Comparison of ENCODE assay signal across 27 mouse cellular contexts in the genomic region with DNA sequence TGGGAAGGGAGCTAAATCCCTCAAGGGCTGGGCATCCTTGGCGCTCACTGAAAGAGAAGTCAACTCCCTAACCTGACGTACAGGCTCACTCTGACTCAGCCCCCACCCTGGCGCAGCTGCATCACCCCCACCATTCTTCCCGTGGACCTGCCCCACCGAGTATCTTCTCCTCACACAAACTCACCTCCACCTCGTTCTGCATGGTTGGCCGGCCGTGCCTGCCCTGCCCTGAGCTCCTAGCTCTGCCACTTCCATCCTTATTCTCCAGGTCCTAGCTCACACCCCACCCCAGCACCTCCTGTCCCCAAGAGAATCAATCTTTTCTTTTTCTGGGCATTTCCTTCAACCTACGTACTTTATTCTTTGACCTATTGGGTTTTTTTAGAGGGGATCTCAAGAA. TPM values are rescaled to one million over a fixed set of nuclear protein-coding genes. Genes with fewer than 3 reads are reported as not detected.
"Had no signal": no experiment of that assay in that cellular context is flagged by ENCODE, and none has a peak within 500 bp of the region (broad histone marks: within the 10 kb centered on the region; RNA-seq: fewer than 3 reads in every experiment).

No protein-coding gene starts in this region.

- H3K27me3 ChIP-seq: limb, embryonic 13.5 days; liver, embryonic 12.5 days; liver, embryonic 15.5 days; lung, embryonic 15.5 days; midbrain, embryonic 13.5 days; neural tube, embryonic 13.5 days; stomach, embryonic 15.5 days had no signal

- H3K27ac ChIP-seq: layer of hippocampus, adult 2 months; limb, embryonic 10.5 days; limb, embryonic 13.5 days; liver, embryonic 12.5 days; liver, embryonic 15.5 days; lung, embryonic 15.5 days; midbrain, embryonic 10.5 days; midbrain, embryonic 13.5 days; neural tube, embryonic 13.5 days; stomach, embryonic 15.5 days had no signal

- H3K9me3 ChIP-seq: limb, embryonic 10.5 days; limb, embryonic 13.5 days; liver, embryonic 12.5 days; liver, embryonic 15.5 days; lung, embryonic 15.5 days; megakaryocyte, embryonic 14.5 days; midbrain, embryonic 10.5 days; midbrain, embryonic 13.5 days; neural tube, embryonic 13.5 days; stomach, embryonic 15.5 days had no signal

- DNase-seq: kidney, postnatal 14 days; layer of hippocampus, adult 9-11 months; liver; lung, adult 18-20 months; lung, postnatal 10 days; lung, postnatal 36 days; retina, postnatal 1 day; right cerebral cortex, postnatal 25 days; spleen, adult 18-20 months; thymus, adult 2 months; thymus, postnatal 14 days; thymus, postnatal 4 days had no signal

- H3K36me3 ChIP-seq: limb, embryonic 10.5 days; limb, embryonic 13.5 days; liver, embryonic 12.5 days; liver, embryonic 15.5 days; lung, embryonic 15.5 days; midbrain, embryonic 10.5 days; midbrain, embryonic 13.5 days; neural tube, embryonic 13.5 days; stomach, embryonic 15.5 days had no signal

- H3K4me2 ChIP-seq: limb, embryonic 13.5 days; liver, embryonic 12.5 days; liver, embryonic 15.5 days; lung, embryonic 15.5 days; midbrain, embryonic 13.5 days; neural tube, embryonic 13.5 days; stomach, embryonic 15.5 days had no signal

- H3K4me3 ChIP-seq: layer of hippocampus, adult 2 months; limb, embryonic 10.5 days; limb, embryonic 13.5 days; liver, embryonic 12.5 days; liver, embryonic 15.5 days; lung, embryonic 15.5 days; megakaryocyte, embryonic 14.5 days; midbrain, embryonic 10.5 days; midbrain, embryonic 13.5 days; myocyte; neural tube, embryonic 13.5 days; stomach, embryonic 15.5 days had no signal

- H3K9ac ChIP-seq: limb, embryonic 13.5 days; liver, embryonic 12.5 days; liver, embryonic 15.5 days; lung, embryonic 15.5 days; midbrain, embryonic 13.5 days; neural tube, embryonic 13.5 days; stomach, embryonic 15.5 days had no signal

- ATAC-seq: liver, embryonic 12.5 days; midbrain, embryonic 13.5 days; midbrain, embryonic 16.5 days had no signal

- H3K4me1 ChIP-seq: lung, embryonic 15.5 days; midbrain, embryonic 10.5 days; midbrain, embryonic 13.5 days; neural tube, embryonic 13.5 days; stomach, embryonic 15.5 days had no signal

RNA-seq across cellular contexts. Expression of a gene that starts 12.6 kb away (rescaled TPM):
- total RNA-seq: layer of hippocampus, adult 2 months; left cerebral cortex, adult 18-20 months; left cerebral cortex, postnatal 25 days had no signal
